Mouse (Mus musculus): ENCODE measurements at regions not wholly inside any gene's neighbourhood (a gene's known extent, or its start where the extent isn't known, plus 50 kb on each side); places are given as distances from the start of the nearest gene placed in this dataset.

- Histone ChIP-seq H3K36me3 (ENCODE audit: control insufficient read depth, insufficient read depth, low read length) (no peaks in the 10 kb centered on the region), H3K27ac (ENCODE audit: insufficient read depth, low read length) (0 out of 2 replicates have a peak overlapping the region, but pooled peaks have one; percentile 23), H3K4me1 (ENCODE audit: control insufficient read depth, insufficient read depth, insufficient read length) (peaks cover 15% of the 10 kb centered on the region; the same call in 1 of the 2 replicates), H3K4me3 (ENCODE audit: extremely low read depth, insufficient read depth, insufficient read length) (no peak overlapping the region), H3K27me3 (ENCODE audit: control insufficient read depth, insufficient read depth, low read length) (no peaks in the 10 kb centered on the region)
- WGBS = 92% methylated on average over 16 of the region's 16 CpGs
- peak in 1 of 2 experiments; percentile 9 for DNase-seq (ENCODE audit: low read depth in 1 of 2, low spot score in 2 of 2)
- no peak for TF ChIP-seq CTCF (IDR thresholded peaks at IDR 0.05; ENCODE audit: extremely low read depth, insufficient read depth, insufficient read length, insufficient replicate concordance)
Measured at GRCm38 (mm10) chr17:88191930-88192807, 127.1 kb upstream of the Fbxo11 start.

GRCm38 (mm10) chr17:88194693-88195092 is 129.6 kb upstream of the Fbxo11 start:
- no peaks in the 10 kb centered on the region for H3K36me3 ChIP-seq (ENCODE audit: control insufficient read depth, insufficient read depth, low read length)
- WGBS = 88% methylated on average over 5 of the region's 5 CpGs
- H3K27me3 ChIP-seq (ENCODE audit: control insufficient read depth, insufficient read depth, low read length) = no peaks in the 10 kb centered on the region
- peaks cover 15% of the 10 kb centered on the region; the same call in 1 of the 2 replicates for H3K4me1 ChIP-seq (ENCODE audit: control insufficient read depth, insufficient read depth, insufficient read length)
- TF ChIP-seq CTCF (IDR thresholded peaks at IDR 0.05; ENCODE audit: extremely low read depth, insufficient read depth, insufficient read length, insufficient replicate concordance) (no peak), POLR2A (IDR thresholded peaks at IDR 0.05; ENCODE audit: low read depth, low read length) (no peak)
- H3K4me3 ChIP-seq (ENCODE audit: extremely low read depth, insufficient read depth, insufficient read length) = no peak overlapping the region
- H3K27ac ChIP-seq (ENCODE audit: insufficient read depth, low read length) = no peak overlapping the region
- no peak for DNase-seq (ENCODE audit: low read depth in 1 of 2, low spot score in 2 of 2)

DNA sequence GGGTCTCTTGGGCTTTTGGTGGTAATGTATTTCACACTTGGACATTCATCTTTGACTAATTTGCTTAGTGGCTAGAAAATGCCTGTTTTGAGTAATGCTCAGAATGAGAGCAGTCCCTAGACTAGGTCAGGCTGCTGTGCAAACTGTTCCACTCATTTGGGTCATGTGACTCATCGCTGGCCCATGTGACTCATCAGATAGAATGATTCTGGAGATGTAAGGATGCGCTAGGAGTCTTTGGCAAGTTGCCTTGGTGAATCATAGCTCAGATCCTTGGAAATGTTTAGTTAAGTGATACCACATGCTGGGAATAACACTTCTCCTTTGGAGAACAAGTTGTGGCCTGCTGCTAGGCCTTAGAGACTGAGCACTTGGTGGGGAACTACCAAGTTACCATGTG is 130.2 kb upstream of the Fbxo11 start:
- Histone ChIP-seq H3K36me3 (ENCODE audit: control insufficient read depth, insufficient read depth, low read length) (no peaks in the 10 kb centered on the region), H3K27me3 (ENCODE audit: control insufficient read depth, insufficient read depth, low read length) (no peaks in the 10 kb centered on the region), H3K4me3 (ENCODE audit: extremely low read depth, insufficient read depth, insufficient read length) (no peak overlapping the region), H3K27ac (ENCODE audit: insufficient read depth, low read length) (no peak overlapping the region), H3K4me1 (ENCODE audit: control insufficient read depth, insufficient read depth, insufficient read length) (peaks cover 14% of the 10 kb centered on the region; the same call in 1 of the 2 replicates)
- no peak for DNase-seq (ENCODE audit: low read depth in 1 of 2, low spot score in 2 of 2)
- 88% methylated on average over 2 of the region's 2 CpGs for WGBS
- TF ChIP-seq POLR2A (IDR thresholded peaks at IDR 0.05; ENCODE audit: low read depth, low read length) (no peak), CTCF (IDR thresholded peaks at IDR 0.05; ENCODE audit: extremely low read depth, insufficient read depth, insufficient read length, insufficient replicate concordance) (no peak)

- TF ChIP-seq CTCF (IDR thresholded peaks at IDR 0.05; ENCODE audit: extremely low read depth, insufficient read depth, insufficient read length, insufficient replicate concordance) = no peak
- no peak for TF ChIP-seq POLR2A (IDR thresholded peaks at IDR 0.05; ENCODE audit: low read depth, low read length)
- Histone ChIP-seq H3K4me1 (ENCODE audit: control insufficient read depth, insufficient read depth, insufficient read length) (peaks cover 11% of the 10 kb centered on the region; the same call in 1 of the 2 replicates), H3K27me3 (ENCODE audit: control insufficient read depth, insufficient read depth, low read length) (no peaks in the 10 kb centered on the region), H3K27ac (ENCODE audit: insufficient read depth, low read length) (no peak overlapping the region), H3K36me3 (ENCODE audit: control insufficient read depth, insufficient read depth, low read length) (no peaks in the 10 kb centered on the region), H3K4me3 (ENCODE audit: extremely low read depth, insufficient read depth, insufficient read length) (no peak overlapping the region)
- 88% methylated on average over 6 of the region's 6 CpGs for WGBS
- no peak for DNase-seq (ENCODE audit: low read depth in 1 of 2, low spot score in 2 of 2)
Measured at GRCm38 (mm10) chr17:88195893-88196292, 130.8 kb upstream of the Fbxo11 start.

- TF ChIP-seq POLR2A (IDR thresholded peaks at IDR 0.05; ENCODE audit: low read depth, low read length) (no peak), CTCF (IDR thresholded peaks at IDR 0.05; ENCODE audit: extremely low read depth, insufficient read depth, insufficient read length, insufficient replicate concordance) (no peak)
- Histone ChIP-seq H3K27me3 (ENCODE audit: control insufficient read depth, insufficient read depth, low read length) (no peaks in the 10 kb centered on the region), H3K36me3 (ENCODE audit: control insufficient read depth, insufficient read depth, low read length) (no peaks in the 10 kb centered on the region), H3K4me3 (ENCODE audit: extremely low read depth, insufficient read depth, insufficient read length) (no peak overlapping the region), H3K27ac (ENCODE audit: insufficient read depth, low read length) (no peak overlapping the region), H3K4me1 (ENCODE audit: control insufficient read depth, insufficient read depth, insufficient read length) (peaks cover 9% of the 10 kb centered on the region; the same call in 1 of the 2 replicates)
- no peak for DNase-seq (ENCODE audit: low read depth in 1 of 2, low spot score in 2 of 2)
- 93% methylated on average over 1 of the region's 1 CpGs for WGBS
Measured at GRCm38 (mm10) chr17:88196322-88196721, 131.2 kb upstream of the Fbxo11 start.

DNA sequence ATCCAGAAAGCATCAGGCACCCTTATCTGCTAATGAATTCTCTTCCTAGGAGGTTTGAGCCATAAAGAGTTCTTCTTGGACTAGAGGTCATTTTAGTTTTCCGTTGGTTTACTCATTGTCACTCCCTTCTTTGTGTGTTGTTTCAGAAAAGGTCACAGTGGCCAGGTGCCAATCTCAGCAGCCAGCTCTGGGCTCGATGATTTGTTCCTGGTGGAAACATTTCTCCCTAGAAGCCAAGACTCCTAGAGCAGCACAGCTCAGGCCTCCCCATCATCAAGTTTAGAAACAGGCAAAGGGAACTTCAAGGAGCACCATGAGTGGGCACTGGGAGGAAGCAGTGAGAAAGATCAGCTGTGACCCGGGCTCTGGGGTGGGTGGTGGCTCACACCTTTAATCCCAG is 132.3 kb upstream of the Fbxo11 start:
- 78% methylated on average over 3 of the region's 3 CpGs for WGBS
- Histone ChIP-seq H3K4me3 (ENCODE audit: extremely low read depth, insufficient read depth, insufficient read length) (no peak overlapping the region), H3K4me1 (ENCODE audit: control insufficient read depth, insufficient read depth, insufficient read length) (no peaks in the 10 kb centered on the region), H3K27me3 (ENCODE audit: control insufficient read depth, insufficient read depth, low read length) (no peaks in the 10 kb centered on the region), H3K36me3 (ENCODE audit: control insufficient read depth, insufficient read depth, low read length) (no peaks in the 10 kb centered on the region), H3K27ac (ENCODE audit: insufficient read depth, low read length) (no peak overlapping the region)
- TF ChIP-seq POLR2A (IDR thresholded peaks at IDR 0.05; ENCODE audit: low read depth, low read length) (no peak), CTCF (IDR thresholded peaks at IDR 0.05; ENCODE audit: extremely low read depth, insufficient read depth, insufficient read length, insufficient replicate concordance) (no peak)
- no peak for DNase-seq (ENCODE audit: low read depth in 1 of 2, low spot score in 2 of 2)
